Mouse (Mus musculus): ENCODE measurements at regions not wholly inside any gene's neighbourhood (a gene's known extent, or its start where the extent isn't known, plus 50 kb on each side); places are given as distances from the start of the nearest gene placed in this dataset.

DNA sequence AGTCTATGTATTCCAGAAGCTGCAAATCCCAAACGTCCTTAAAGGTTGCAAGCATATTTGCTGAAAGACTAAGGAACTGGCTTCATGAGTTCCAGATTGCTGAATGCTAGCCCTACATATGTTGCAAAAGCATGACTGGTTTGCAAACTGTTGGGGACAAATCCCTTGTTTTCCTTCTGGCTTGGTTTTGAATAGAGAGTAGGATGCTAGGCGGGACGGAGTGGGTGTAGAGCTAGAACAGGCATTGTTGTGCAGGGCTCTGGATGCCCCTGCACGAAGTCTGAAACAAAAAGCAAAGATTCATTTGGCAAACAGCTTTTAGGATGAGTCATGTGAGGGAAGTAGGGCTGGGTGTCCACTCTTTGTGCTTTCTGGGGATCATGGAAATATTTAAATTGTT, 500.9 kb upstream of the Cnksr2 start:
- DNase-seq (ENCODE audit: extremely low read depth, low read depth) = no peak

DNA sequence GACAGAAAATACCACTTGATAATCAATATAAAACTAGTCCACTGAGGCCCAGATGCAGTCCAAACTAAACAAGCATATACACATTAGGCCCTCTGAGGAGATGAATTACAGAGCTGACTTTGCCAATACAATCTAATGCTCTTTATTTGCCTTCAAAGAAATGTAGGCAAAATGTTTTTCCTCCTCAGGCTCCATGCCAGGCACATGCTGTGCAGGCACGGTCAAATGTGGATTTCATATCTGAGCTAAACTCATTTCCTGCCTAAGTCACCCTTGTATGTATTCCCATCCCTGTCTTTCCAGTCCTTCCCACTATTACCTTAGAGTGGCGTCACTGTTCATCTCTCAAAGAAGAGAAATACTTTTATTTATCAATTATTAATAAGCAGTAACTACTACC, 534.8 kb upstream of the Cnksr2 start:
- DNase-seq (ENCODE audit: extremely low read depth, low read depth) = no peak

DNA sequence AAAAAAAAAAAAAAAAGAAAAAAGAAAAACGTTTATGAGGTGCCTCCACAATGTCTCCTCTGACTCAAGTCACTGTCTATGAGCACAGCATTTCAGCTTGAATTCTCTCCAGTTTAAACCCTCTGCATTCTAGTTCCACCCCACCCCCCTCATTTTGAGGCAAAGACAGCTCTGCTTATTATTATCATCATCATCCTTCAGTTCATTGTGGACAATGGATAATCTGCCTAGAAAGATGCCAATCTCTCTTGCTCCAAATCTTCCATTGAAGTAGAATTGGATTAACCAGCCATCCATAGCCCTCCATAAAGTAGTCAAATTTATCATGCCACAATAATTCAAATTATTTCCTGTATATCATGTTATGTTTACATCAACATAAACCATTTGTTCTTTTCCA, 570.0 kb upstream of the Cnksr2 start:
- no peak for DNase-seq (ENCODE audit: extremely low read depth, low read depth)

DNA sequence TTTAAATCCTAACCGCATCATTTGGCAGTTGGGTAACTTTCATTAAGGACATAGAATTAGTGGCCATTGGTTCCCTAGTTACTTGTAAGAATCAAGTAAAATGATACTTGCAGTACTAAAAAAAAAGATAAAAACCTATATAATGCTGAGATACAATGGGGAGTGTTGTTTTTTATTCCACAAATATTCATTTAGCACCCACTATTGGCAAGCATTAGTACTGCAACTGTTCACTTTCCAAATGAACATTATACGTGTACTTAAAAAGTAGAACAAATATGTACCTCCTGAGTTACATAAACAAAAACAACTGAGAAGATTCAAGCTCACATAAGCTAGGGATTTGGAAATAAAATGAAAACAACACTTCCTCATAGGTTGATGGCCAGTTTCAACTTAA, 570.5 kb upstream of the Cnksr2 start:
- peak; percentile 1 for DNase-seq (ENCODE audit: extremely low read depth, low read depth)

DNA sequence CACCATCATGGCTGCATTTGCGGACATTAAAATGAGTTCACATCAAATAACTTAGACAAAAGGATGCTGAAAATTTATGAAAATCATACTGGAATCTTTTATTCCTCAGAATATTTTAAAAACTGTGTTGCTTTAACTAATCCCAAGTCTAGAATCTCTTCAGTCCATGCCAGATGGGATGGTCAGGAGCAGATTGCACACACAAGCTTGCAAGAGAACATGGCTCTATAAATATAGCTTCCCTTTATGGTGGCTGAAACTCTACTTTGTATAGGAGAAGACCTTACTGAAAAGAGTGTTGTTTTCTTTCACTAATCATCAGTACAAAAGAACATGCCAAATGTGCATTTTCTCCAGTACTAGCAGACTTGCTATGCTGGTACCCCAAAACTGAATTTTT, 570.9 kb upstream of the Cnksr2 start:
- DNase-seq (ENCODE audit: extremely low read depth, low read depth) = no peak

DNA sequence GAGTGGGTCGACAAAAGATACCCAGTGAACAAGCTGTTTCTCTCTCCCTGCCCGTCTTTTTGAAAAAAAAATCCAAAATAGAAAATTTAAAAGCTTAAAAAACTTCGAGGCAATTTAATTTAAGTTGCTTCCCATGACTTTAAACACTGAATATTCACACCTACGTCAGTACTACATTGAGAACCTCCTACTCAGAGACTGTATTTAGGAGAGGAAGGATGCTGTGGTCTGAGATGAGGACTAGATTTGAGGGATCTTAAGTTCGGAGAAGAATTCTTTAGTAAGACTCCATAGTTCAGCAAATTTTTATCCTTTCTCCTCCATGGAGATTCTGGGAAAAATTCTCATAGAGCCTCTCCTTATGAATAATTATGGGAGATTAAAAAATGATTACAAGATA, 571.4 kb upstream of the Cnksr2 start:
- no peak for DNase-seq (ENCODE audit: extremely low read depth, low read depth)

DNA sequence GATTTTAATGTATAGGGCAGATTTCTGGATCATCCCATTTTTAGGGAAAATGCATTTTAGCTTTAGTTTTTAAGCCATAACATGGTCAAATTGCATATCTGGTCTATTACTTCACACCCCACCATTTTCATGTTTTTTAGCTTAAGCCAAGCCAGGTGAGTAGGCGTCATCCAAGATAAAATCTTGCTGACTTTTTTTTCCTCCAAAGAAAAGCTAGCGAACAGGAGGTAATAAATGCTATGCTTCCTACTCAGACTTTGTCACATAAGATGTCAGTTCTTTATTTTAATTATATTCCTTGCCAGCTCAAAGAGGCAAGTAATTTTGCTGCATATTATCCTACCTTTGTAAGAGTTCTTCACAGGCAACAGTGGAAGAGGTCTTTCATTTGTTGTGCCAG, 572.0 kb upstream of the Cnksr2 start:
- DNase-seq (ENCODE audit: extremely low read depth, low read depth) = no peak

DNA sequence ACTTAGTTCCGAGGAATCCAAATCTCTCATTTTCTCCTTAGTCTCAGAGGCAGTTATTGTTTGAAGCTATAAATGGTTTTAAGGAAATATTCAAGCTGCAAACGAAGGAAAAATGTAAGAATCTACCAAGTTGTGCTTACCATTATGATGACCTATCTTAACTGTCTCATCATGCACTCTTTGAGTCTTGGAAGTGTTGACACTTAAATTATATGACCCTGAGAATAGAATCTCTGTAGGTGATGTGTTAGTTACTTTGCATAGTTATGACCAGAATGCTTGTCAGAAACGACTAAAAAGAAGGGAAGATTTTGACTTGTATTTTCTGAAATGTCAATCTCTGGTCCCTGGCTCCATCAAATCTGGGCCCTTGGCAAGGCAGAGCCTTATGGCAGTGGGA, 582.7 kb upstream of the Rps6ka3 start:
- DNase-seq (ENCODE audit: extremely low read depth, low read depth) = no peak

DNA sequence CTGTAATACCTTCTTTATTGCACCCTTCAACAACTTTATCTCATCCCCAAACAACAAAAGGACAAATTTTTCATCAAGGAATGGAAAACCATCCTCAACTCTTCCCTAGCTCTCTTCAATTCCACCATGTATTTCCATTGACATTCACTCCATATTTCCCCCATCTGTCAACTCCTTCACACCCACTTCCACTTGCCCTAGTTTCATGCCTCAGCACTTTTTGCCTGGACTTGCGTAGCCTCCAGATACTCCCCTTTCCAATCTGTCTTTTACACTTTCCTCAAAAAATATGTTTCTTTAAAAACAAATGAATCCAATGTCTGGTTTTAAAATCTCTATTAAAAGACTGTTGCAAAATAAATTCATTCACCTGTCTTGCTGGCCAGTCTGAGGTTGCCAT, 577.7 kb upstream of the Rps6ka3 start:
- no peak for DNase-seq (ENCODE audit: extremely low read depth, low read depth)

DNA sequence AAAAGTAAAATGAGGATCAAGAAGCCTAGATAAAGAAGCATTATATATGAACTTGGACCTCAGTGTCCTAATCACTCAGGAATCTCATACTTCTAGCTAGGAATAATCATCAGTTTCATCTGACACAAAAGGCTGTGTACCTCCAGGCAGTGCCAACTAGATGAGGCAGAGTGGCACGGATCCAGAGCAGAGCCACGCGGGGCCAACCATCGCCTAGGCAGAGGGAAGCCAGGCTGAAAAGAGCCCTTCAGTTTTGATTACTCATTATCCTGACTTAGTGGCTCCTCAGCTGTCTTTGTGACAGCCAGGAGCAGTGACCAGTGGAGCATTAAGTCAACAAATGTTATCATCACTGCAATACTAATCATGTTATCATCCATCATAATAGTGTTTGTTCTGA, 557.9 kb upstream of the Rps6ka3 start:
- DNase-seq (ENCODE audit: extremely low read depth, low read depth) = no peak

DNA sequence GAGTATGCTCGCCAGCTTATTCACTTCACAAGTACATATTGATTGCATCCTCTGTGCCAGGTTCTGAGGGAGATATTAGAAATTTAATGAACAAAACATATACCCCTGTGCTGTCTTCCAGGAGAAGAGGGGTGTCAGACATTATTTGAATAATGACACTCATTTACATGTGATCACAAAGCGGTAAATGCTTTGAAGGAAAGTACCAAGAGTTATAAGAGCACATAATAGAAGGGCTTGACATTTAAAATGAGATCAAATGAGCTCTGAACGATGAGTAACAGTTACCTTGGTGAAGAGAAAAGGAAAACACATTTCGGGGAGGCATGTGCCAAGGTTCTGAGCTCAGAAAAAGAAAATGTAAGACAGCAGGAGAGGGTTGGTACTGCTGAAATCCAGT, 553.9 kb upstream of the Rps6ka3 start:
- DNase-seq (ENCODE audit: extremely low read depth, low read depth) = no peak

DNA sequence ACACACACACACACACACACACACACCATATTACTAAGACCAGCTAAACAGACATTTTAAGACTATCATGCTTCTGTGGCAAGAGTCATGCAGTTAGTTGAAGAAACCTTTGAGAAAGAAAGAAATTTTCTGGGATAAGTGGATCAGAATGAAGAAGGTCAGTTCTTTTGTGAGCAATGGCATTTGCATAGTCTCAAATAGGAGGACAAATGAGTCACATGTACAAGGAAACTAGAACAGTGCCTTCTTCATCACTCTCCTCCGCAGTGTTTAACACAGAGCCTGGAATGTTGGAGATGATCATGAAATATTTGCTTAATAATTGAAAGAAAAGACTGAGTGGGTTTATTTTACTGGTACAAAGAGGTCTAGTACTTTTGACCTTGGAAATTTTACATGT, 515.9 kb upstream of the Rps6ka3 start:
- no peak for DNase-seq (ENCODE audit: extremely low read depth, low read depth)

DNA sequence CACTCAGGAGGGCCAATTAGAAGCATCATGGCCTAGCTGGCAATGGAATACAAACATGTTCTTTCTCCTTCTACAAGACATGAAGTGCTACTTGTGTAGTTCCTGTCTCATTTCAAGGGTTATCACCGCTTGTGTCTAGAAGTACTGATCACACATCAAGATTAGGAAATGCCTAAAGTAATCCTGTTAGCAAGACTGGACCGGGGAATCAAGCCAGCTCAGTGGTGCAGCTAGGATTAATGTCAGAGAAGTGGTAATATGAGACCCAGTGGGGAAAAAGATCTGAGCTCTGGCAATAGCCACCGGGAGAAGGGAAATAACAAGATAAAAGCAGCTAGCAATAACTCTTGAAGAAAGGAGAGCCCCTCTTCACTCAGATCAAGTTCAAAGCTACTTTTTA, 506.7 kb upstream of the Rps6ka3 start:
- no peak for DNase-seq (ENCODE audit: extremely low read depth, low read depth)

DNA sequence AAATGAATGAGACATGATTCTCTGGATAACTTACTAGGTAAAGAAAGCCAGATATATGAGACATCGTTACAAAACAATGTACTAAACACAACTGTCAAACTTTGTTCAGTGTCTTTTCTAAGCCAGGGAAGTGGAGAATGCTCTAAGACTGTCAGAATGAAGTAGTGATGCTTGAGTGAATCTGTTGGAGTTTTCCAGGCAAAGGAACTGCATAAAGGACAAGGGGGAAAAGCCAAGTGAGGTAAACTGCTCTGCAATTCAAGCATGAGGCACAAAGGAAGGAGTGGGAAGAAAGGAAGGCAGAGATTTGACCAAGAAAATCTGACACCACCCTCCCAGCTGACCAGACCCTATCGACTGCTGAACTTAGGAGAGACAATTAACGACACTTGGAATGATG, 500.3 kb upstream of the Rps6ka3 start:
- no peak for DNase-seq (ENCODE audit: extremely low read depth, low read depth)

DNA sequence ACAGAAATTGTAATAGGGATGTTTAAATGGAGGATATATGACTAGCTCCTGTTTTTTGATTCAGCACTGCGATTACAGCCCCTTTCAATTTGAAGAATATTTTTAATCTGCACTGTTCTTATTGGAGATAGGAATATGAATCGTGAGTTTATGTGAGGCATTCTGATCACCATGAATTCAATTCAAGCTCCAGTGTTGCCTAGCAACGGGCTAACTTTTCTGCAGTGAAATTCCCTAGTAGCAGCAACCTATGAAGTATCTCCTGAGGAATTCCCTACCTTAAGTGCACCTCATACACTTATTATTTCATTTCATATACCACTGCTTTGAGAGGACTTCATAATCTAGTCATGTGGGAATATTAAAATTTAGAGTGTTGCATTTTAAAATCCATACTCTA, 465.4 kb upstream of the Rps6ka3 start:
- no peak for DNase-seq (ENCODE audit: extremely low read depth, low read depth)

DNA sequence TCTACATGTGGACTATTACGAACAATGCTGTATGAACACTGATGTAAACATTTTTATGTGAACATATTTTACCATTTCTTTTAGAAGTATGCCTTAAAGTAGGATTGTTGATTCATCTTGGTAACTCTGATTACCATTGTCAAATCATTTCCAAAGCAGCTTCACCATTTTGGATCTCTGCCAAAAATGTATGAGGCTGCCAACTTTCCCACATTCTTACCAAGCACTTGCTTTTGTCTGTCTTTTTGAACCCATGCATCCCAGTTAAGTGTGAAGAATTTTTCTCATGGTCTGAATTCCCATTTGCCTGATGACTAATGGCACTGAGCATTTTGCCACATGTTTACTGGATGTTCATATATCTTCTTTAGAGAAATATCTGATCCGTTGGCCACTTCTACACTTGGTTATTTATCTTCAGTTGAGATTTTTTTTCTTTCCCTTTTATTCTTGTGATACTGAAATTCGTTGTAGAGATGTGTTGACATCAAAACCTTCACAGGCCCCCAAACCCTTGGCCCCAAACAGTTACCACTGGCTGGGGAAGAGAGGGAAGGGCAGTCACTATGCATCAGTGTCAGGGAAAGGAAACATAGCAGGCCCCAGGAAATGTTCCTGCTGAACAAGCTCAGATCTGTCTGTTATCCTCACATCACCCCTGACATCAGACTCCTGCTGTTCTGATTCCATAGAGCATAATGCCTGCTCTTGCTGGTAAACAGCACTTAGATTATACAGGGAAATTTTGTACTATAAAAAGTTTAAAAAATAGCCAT, 464.2 kb upstream of the Rps6ka3 start:
- DNase-seq (ENCODE audit: extremely low read depth, low read depth) = no peak

All from MEL-GATA-1-ER (cell line).